ENCODE assay signal across 13 mouse cellular contexts in genomic region chr10:58640446-58641400, GRCm38 (mm10). TPM values are rescaled to one million over a fixed set of nuclear protein-coding genes. Genes with fewer than 3 reads are reported as not detected.
DNase-seq lines count a peak whose midpoint lies in the region; ATAC-seq and TF ChIP-seq lines count a peak whose summit lies in the region.
"Had no signal": no experiment of that assay in that cellular context is flagged by ENCODE, and none has a peak within 500 bp of the region (broad histone marks: within the 10 kb centered on the region; RNA-seq: fewer than 3 reads in every experiment).

No protein-coding gene starts in this region.

- 0 out of 2 replicates have a peak, but pooled peaks have one; percentile 18 for ATAC-seq in forebrain, postnatal 0 days
- ATAC-seq in midbrain, embryonic 11.5 days (ENCODE audit: low FRiP score): peak; percentile 83
- ATAC-seq in erythroid progenitor cell, adult 5-6 weeks (replicated peaks; ENCODE audit: low FRiP score, poor library complexity, severe bottlenecking): no peak

- H3K4me3 ChIP-seq in kidney, adult 2 months (ENCODE audit: insufficient read depth, low read depth, low read length): no peak overlapping the region
- no peak overlapping the region for H3K4me3 ChIP-seq in forebrain, postnatal 0 days (ENCODE audit: low read depth, low read length)
- no peak overlapping the region for H3K4me3 ChIP-seq in midbrain, embryonic 11.5 days (ENCODE audit: low read depth, low read length)
- H3K4me3 ChIP-seq in layer of hippocampus, adult 2 months: no peak overlapping the region

- TF ChIP-seq POLR2A in kidney, adult 2 months (IDR thresholded peaks at IDR 0.05; ENCODE audit: low read depth, low read length): no peak

- peak overlapping the region; percentile 41; the same call in 1 of the 2 replicates for H3K27ac ChIP-seq in kidney, adult 2 months (ENCODE audit: insufficient read depth, low read depth, low read length)
- no peak overlapping the region for H3K27ac ChIP-seq in forebrain, postnatal 0 days (ENCODE audit: low read depth, low read length)
- H3K27ac ChIP-seq in midbrain, embryonic 11.5 days (ENCODE audit: low read depth, low read length): peak overlapping the region; percentile 49
- no peak overlapping the region for H3K27ac ChIP-seq in layer of hippocampus, adult 2 months

- no peak for DNase-seq in kidney, adult 2 months
- no peak for DNase-seq in kidney, postnatal 14 days
- DNase-seq in embryo, embryonic 10.5 days (ENCODE audit: low spot score): peak; percentile 43
- no peak for DNase-seq in forebrain, postnatal 0 days
- peak; percentile 91 for DNase-seq in midbrain, embryonic 11.5 days (ENCODE audit: low spot score, missing footprints)
- no peak for DNase-seq in layer of hippocampus, adult 2 months (ENCODE audit: low spot score in 2 of 2)
- no peak for DNase-seq in frontal cortex, postnatal 36 days (ENCODE audit: low spot score in 2 of 2)
- DNase-seq: adrenal gland, postnatal 25 days; cerebellum, postnatal 36 days; right cerebral cortex, postnatal 25 days had no signal

- 58% methylated on average over 19 of the region's 19 CpGs for WGBS in kidney, adult 2 months
- WGBS in forebrain, postnatal 0 days: 19% methylated on average over 19 of the region's 19 CpGs
- 20% methylated on average over 19 of the region's 19 CpGs for WGBS in midbrain, embryonic 11.5 days

- no peaks in the 10 kb centered on the region for H3K4me1 ChIP-seq in kidney, adult 2 months (ENCODE audit: control insufficient read depth, insufficient read depth, low read length)
- peaks cover 6% of the 10 kb centered on the region; the same call in 1 of the 2 replicates for H3K4me1 ChIP-seq in forebrain, postnatal 0 days (ENCODE audit: insufficient read depth)
- H3K4me1 ChIP-seq in midbrain, embryonic 11.5 days (ENCODE audit: control insufficient read depth, insufficient read depth, low read length): peaks cover 15% of the 10 kb centered on the region

- H3K4me2 ChIP-seq in forebrain, postnatal 0 days (ENCODE audit: low read depth): no peak overlapping the region
- H3K4me2 ChIP-seq in midbrain, embryonic 11.5 days: peak overlapping the region; percentile 2; the same call in 1 of the 2 replicates

- no peaks in the 10 kb centered on the region for H3K27me3 ChIP-seq in kidney, adult 2 months (replicated peaks; ENCODE audit: control insufficient read depth, insufficient read depth, low read length)
- no peaks in the 10 kb centered on the region for H3K27me3 ChIP-seq in forebrain, postnatal 0 days (ENCODE audit: insufficient read depth, low read length)
- no peaks in the 10 kb centered on the region for H3K27me3 ChIP-seq in midbrain, embryonic 11.5 days (ENCODE audit: control insufficient read depth, insufficient read depth, low read length)

- H3K9ac ChIP-seq in forebrain, postnatal 0 days: no peak overlapping the region
- no peak overlapping the region for H3K9ac ChIP-seq in midbrain, embryonic 11.5 days (ENCODE audit: low read length)

- no peak for TF ChIP-seq CTCF in kidney, adult 2 months (conservative IDR thresholded peaks at IDR 0.05; ENCODE audit: insufficient read depth, insufficient read length, low read depth, low read length)
- TF ChIP-seq CTCF in forebrain, postnatal 0 days (IDR thresholded peaks at IDR 0.05; ENCODE audit: low read depth): no peak
- no peak for TF ChIP-seq CTCF in layer of hippocampus, adult 2 months (conservative IDR thresholded peaks at IDR 0.05)

- H3K36me3 ChIP-seq in kidney, adult 2 months (ENCODE audit: control insufficient read depth, insufficient read depth, low read length): no peaks in the 10 kb centered on the region
- H3K36me3 ChIP-seq in forebrain, postnatal 0 days (ENCODE audit: insufficient read depth): no peaks in the 10 kb centered on the region
- no peaks in the 10 kb centered on the region for H3K36me3 ChIP-seq in midbrain, embryonic 11.5 days (ENCODE audit: control insufficient read depth, insufficient read depth, low read length)

- no peaks in the 10 kb centered on the region for H3K9me3 ChIP-seq in forebrain, postnatal 0 days (ENCODE audit: low read length)
- H3K9me3 ChIP-seq in midbrain, embryonic 11.5 days (ENCODE audit: control insufficient read depth, low read length): no peaks in the 10 kb centered on the region

RNA-seq across cellular contexts. Expression of gene Edar, which starts 34.7 kb away (rescaled TPM):
- polyA plus RNA-seq in kidney, adult 2 months (2012; rRNA removed): 0.33 and 0.64 TPM in 2 replicates
- total RNA-seq in forebrain, postnatal 0 days (2014; rRNA removed): 0.54 and 0.90 TPM in 2 replicates
- 0.38 and 0.40 TPM in 2 replicates for polyA plus RNA-seq in forebrain, postnatal 0 days (2015; fragmentation: Nextera tagmentation; extraction: Ambion mirVana)
- 0.18 and 0.59 TPM in 2 replicates for polyA plus RNA-seq in midbrain, embryonic 11.5 days (2014; fragmentation: Nextera tagmentation; extraction: Ambion mirVana)
- not detected in 2 replicates for total RNA-seq in erythroid progenitor cell, adult 5-6 weeks (2015; ENCODE audit: low replicate concordance)
- not detected in 2 replicates for total RNA-seq in erythroid progenitor cell, adult 5-6 weeks (2017; ENCODE audit: low replicate concordance)
- under 1 TPM; 0.13 to 0.15 TPM for total RNA-seq in layer of hippocampus, adult 2 months (2021)
- total RNA-seq: layer of hippocampus, adult 18-20 months; megakaryocyte, adult 5-6 weeks had no signal

Comparison
In these comparisons a context has a peak if more than half of its experiments do, and no peak if none do; other contexts are left out.
1. DNase-seq: peak in embryo, embryonic 10.5 days (single experiment) and midbrain, embryonic 11.5 days (single experiment); none in kidney, adult 2 months (single experiment), kidney, postnatal 14 days (single experiment), forebrain, postnatal 0 days (single experiment), layer of hippocampus, adult 2 months (0 of 2) and frontal cortex, postnatal 36 days (0 of 2).
2. H3K27ac ChIP-seq: peak in kidney, adult 2 months (single experiment) and midbrain, embryonic 11.5 days (single experiment); none in forebrain, postnatal 0 days (single experiment) and layer of hippocampus, adult 2 months (single experiment).